Mouse (Mus musculus) bone marrow macrophage, adult 2 months (primary cell): Measurements from ENCODE around the gene Npas2.

Source experiments
- CTCF ChIP-seq: IDR thresholded peaks from 2 replicates; pipeline ENCODE4 v1.5.1; 2012; ENCODE audit warnings: low read depth, mild to moderate bottlenecking, low read length, moderate library complexity
- POLR2A ChIP-seq: IDR thresholded peaks from 2 replicates; pipeline ENCODE4 v1.6.1; 2012; ENCODE audit warnings: mild to moderate bottlenecking, low read depth, low read length, borderline replicate concordance

- TF ChIP-seq POLR2A (no peak), CTCF (no peak)
Measured at GRCm38 (mm10) chr1:39349427-39349826, 155.9 kb downstream of the Npas2 start.
